Mouse (Mus musculus): ENCODE results near the gene Rpl38.

- no peak for TF ChIP-seq POLR2A (IDR thresholded peaks at IDR 0.05; ENCODE audit: borderline replicate concordance, extremely low read depth, low read depth, low read length)
- no peak for TF ChIP-seq CTCF (IDR thresholded peaks at IDR 0.05; ENCODE audit: insufficient read depth, low read length)
Observed at GRCm38 (mm10) chr11:114649510-114649909, 18.8 kb upstream of the Rpl38 start.
